Mouse (Mus musculus): ENCODE data around the gene Plce1. TPM values are rescaled to one million over a fixed set of nuclear protein-coding genes. Genes with fewer than 3 reads are reported as not detected.

Plce1 gene
- total RNA-seq, 2 experiments from 2014 or later: 0.04 TPM; not detected in 1

DNA sequence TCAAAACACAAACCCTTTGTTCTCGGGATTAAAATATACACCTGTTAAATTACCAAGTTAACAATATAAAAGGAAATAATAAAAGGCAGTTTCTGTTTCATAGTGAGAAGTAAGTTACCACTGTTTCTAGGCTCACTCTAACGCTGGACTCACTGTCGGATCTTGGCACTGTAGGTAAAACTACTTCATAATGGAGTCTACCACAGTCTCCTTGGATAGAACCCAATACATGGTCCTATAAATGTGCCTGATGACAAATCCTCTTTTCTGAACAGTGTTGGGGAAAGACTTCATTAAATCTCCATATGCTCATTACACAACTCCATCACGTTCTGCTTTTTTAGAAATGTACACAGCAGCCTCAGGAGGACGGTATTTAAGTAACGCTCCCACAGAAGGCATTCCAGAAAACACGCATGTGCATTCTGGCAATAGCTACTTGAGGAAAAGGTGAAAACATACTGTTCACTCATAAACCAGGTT, 312.7 kb downstream of the Plce1 start:
- ATAC-seq (ENCODE audit: poor library complexity, severe bottlenecking): no peak

GRCm38 (mm10) chr19:38796546-38796945, 315.6 kb downstream of the Plce1 start:
- no peak for ATAC-seq (ENCODE audit: poor library complexity, severe bottlenecking)

DNA sequence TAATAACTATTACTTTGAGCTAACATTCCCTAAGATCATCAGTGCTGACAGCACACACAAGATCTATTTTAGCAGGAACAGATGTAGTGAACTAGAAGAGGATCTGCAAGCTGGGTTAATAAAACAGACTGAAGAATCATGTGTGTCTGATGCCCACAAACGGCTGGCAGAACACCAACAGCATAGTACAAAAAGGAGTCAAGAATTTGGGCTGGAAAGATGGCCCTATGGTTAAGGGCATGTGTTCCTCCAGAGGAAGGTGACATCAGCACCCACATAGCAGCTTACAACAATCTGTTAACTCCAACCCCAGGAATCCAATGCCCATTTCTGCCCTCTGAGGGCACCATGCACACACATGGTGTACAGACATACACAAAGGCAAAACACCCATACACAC, 317.4 kb downstream of the Plce1 start:
- ATAC-seq (ENCODE audit: poor library complexity, severe bottlenecking): no peak

- no peak for ATAC-seq (ENCODE audit: poor library complexity, severe bottlenecking)
Measured at GRCm38 (mm10) chr19:38798801-38799200, 317.9 kb downstream of the Plce1 start.

DNA sequence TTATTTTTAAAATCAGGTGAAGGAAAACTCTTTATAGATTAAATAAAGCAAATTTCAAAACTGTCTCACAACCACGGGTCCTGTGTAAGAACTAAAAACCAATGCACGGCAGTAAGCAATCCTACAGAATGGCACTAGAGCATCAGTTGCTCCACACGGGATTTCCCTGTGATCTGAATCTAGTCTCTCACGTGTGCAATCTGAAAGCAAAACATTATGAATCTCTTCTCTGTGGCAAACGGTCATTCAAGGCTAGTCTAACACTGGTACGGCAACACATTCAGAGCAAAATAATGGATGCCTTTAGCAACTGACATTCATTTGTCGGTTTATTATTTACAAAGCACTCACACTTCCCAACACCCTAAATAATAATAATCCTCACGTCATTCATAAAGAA, 337.3 kb downstream of the Plce1 start:
- ATAC-seq (ENCODE audit: poor library complexity, severe bottlenecking): no peak

DNA sequence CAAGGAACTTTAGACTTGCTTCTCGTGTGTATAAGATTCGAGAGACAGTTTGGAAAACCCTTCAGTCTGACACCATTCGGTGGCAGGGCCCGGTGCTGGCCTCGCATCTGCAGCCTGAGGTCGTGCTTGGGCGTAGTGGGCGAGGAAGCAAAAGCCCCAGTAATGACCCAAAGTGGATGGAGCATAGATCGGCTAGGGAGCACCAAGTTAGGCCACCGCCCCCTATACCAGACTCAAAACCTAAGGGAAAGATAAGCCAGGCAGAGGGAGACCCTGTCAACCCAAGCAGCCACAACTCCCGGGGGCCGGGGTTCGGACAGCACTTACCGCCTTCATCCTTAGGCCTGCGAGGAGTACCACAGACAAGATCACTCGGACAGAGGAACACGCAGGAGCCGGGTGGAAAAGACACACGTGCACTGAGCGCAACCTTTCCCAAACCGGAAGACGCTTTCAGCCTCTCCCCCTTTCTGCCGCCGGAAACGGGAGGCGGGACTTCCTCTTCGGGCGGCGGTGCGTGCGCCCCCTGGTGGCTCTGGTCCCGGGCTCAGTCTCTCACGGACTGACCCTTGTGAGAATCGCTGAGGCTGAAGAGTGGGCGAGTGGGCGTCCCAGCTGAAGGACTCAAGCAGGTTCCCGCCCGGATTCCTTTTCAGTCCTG, 338.0 kb downstream of the Plce1 start, which contains the start of gene Noc3l:
TSS of gene Noc3l (minus strand) at position 472 of the 661 bp plus-strand sequence.
- peak; percentile 99 for ATAC-seq (ENCODE audit: poor library complexity, severe bottlenecking)

DNA sequence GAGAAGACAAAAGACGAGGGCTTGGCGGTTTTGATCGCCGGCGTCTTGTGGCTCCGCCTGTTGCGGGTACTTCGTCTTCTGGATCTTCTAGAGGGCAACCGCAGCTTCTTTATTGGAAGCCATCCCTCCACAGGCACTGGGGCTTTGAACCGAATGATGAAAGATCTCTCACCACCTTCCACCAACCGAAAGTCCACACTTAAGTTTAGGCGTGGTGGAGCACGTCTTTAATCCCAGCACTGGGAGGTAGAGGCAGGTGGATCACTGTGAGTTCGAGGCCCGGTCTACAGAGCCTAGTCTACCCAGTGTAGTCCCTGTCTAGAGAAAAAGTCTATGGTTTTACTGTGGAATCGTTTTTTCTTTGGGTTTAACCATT, 338.5 kb downstream of the Plce1 start:
- ATAC-seq (ENCODE audit: poor library complexity, severe bottlenecking): peak; percentile 50

- ATAC-seq (ENCODE audit: poor library complexity, severe bottlenecking): no peak
Measured at GRCm38 (mm10) chr19:38820186-38820804, 339.4 kb downstream of the Plce1 start.

GRCm38 (mm10) chr19:38833224-38833623, 352.3 kb downstream of the Plce1 start:
- no peak for ATAC-seq (ENCODE audit: poor library complexity, severe bottlenecking)

Other genes starting within 250 kb of the Plce1 start
- not detected in 2 replicates for gene Lgi1, start 216.6 kb upstream of the Plce1 start, total RNA-seq (2015)
- gene Lgi1, start 216.6 kb upstream of the Plce1 start, total RNA-seq (2017): not detected in 2 replicates
- 5.1 and 5.6 TPM in 2 replicates for gene Slc35g1, start 85.1 kb upstream of the Plce1 start, total RNA-seq (2015)
- 3.6 and 5.1 TPM in 2 replicates for gene Slc35g1, start 85.1 kb upstream of the Plce1 start, total RNA-seq (2017)